Mouse (Mus musculus) CH12F3 (cell line): ENCODE data around the gene Slc6a19.

Experiments
- in situ Hi-C: fragments of 300-500 bp; cut with MboI; formaldehyde crosslinking; loops from 2 replicates; pipeline ENCODE4 v1.14.3; 2020; ENCODE audit warnings: low sequenced_read_pairs

The Slc6a19 gene

DNA sequence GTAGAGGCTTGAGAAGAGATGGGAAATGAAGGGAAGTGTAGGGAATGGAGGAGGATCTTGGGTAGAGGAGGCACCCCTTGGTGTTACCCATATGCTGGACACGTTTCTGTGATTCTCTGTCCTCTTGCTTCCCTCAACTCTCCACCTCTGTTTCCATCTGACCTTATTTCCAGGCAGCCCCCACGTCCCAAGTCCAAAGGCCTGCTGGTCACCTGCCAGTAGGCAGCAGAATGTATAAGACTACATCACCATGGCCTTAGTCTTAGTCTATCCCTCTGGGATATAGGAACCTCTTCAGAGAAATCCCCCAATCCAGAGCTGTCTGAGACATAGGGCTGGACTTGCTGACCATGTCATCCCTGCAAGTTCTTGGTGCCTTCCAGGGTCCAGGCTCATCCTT, 25.4 kb downstream of the Slc6a19 start:
- in situ Hi-C loops = no loop called here

- in situ Hi-C loops = no loop called here
Observed at GRCm38 (mm10) chr13:73677853-73678252, 26.8 kb downstream of the Slc6a19 start, which contains the start of gene Slc6a18. Gene Slc6a18, minus strand, starts transcription at chr13:73678023.

GRCm38 (mm10) chr13:73675161-73675560, 29.5 kb downstream of the Slc6a19 start:
- in situ Hi-C loops = no loop called here

DNA sequence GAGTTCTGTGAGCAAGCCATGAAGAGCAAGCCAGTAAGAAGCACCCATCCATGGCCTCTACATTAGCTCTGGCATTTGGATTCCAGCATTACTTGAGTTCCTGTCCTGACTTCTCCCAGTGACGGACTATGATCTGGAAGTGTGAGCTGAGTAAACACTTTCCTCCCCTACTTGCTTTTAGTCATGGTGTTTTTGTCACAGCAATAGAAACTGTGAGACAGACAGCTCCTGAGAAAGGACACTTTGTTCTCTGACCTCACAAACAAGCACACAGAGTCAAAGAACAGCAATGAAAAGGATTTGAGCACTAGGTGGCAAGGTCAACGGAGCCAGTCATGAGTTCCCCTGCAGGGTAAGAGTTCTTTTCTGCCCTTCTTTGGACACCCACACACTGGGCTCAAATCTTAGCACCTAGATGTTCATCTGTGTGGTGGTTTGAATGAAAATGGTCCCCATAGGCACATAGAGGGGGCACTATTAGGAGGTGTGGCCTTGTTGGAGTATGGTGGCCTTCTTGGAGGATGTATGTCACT, 44.4 kb downstream of the Slc6a19 start:
- in situ Hi-C loops = no loop called here

DNA sequence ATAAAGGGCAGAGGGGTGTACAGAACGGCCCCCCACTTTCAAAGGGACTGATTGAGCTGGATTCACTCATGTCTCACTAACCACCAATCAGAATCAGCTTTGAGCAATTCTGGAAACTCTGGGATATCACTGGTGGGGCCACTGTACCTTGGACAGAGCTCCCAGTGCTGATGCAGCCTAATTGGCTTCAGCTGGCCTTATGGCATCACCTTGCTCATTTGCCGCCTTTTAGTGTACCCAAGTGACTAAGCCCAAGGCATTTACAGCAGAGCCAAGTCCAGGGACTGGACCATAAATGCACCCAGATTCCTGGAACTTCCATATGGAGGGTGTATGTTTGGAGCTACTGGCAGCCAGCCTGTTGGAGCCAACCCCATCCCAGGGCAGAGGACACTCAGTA, 45.7 kb downstream of the Slc6a19 start:
- in situ Hi-C loops = no loop called here

DNA sequence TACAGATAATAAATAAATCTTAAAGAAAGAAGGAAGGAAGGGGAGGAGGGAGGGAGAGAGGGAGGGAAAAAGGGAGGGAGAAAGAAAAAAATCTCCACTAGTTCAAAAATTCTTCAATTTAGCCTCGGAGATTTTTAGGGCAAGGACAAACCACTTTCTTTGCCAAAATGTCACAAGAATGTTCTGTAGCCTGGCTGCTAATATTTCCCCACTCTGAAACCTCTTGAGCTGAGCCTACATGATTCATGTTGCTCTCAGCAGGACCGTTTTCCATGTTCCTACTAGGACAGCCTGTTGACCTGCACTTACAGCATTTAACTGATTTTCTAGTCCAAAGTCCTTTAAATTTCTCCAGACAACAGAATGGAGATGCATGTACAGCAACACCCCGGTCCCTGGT, 49.7 kb downstream of the Slc6a19 start:
- in situ Hi-C loops = no loop called here

DNA sequence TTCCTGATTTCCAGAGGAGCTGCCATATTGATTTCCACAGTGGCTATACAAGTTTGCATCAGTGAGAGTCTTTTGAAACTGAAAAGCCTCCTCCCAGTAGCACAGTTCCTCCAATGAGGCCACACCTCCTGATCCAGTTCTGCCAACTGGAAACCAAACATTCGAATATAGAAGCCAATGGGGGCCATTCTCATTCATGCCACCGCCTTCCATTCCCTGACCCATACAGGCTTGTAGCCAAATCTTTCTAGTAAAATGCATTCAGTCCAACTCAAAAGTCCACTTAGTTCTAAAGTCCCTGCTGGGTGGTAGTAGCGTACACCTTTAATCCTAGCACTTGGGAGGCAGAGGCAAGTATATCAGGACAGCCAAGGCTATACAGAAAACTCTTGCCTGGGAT, 51.4 kb downstream of the Slc6a19 start:
- in situ Hi-C loops = no loop called here

DNA sequence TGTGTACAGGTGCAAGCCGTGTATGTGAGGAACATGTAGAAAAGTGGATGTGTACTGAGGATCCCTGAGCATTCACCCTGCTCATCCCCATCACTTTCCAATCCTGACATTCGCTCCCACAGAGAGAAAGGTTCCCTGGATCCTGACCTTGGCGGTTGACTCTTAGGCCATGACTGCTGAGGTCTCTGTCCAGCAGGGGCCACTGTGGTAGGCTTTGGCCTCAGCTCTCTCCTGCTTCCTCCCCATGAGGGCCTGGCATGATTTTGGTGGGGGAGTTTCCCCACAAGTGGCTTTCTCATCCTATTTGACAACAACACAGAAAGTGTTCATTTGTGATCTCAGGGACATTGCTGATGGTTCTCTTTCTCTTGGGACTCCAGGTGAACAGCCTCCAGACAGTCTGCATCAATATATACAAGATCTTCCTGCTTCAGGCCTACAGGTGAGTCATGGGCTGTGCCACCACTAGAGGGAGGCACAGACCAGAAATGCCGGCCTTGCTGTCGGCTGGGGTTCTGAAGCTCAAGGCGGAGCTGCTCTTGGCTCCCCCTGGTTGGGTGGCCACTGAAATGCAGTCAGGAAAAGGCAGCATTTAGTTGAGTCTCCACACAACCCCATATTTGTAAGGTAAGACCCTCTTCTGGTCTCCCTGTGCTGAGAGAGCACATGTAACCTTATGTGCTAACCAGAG, 58.1 kb downstream of the Slc6a19 start:
- in situ Hi-C loops = loop anchor here (10.0 kb wide), 1 partner anchor 48 kb away; no protein-coding TSS in a partner anchor

DNA sequence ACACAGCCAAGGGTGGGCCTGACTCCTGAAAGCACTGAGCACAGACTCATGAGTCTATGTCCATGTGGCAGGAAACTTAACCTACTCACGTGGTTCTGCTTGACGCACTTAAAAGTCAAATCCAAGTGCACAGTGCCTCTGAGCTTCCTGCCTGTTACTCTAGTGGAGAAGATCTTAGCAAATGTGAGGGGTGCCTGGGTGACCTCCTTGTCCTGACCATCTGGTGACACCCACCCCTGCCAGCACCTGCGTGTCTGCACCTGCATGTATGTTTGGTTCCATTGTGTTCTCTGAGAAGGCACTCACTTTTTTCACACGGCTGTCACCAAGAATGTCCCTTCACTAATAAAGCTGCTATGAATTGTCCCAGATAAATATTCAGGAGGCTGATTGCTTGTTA, 63.4 kb downstream of the Slc6a19 start:
- in situ Hi-C loops = loop anchor here (10.0 kb wide), 1 partner anchor 54 kb away; no protein-coding TSS in a partner anchor

DNA sequence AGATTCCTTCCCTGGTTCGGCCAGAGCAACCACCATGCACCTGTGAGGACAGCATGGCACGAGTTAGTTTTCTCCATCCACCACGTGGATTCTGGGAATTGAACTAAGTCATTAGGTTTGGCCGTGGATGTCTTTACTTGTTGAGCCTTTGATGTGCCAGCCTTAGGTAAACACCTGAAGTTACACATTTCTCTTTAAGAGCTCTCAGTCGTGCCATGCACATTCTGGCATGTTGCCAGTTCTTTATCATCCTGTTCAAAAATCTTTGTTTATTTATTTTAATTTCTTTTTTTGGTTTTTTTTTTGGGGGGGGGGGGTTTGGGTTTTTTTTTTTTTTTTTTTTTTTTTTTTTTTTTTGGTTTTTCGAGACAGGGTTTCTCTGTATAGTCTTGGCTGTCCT, 66.8 kb downstream of the Slc6a19 start:
- in situ Hi-C loops = no loop called here

- in situ Hi-C loops = no loop called here
Observed at GRCm38 (mm10) chr13:73631837-73632236, 72.8 kb downstream of the Slc6a19 start.
